Mouse (Mus musculus) frontal cortex, adult 2 months (tissue): ENCODE results near the gene Mlip. TPM values are rescaled to one million over a fixed set of nuclear protein-coding genes. Genes with fewer than 3 reads are reported as not detected.
A peak's percentile ranks its signal among the peaks of the same experiment; 100 is the strongest.

Experiments
- DNase-seq, 2 experiments: peaks; one replicate each; pipeline ENCODE4 v3.0.0; 2022; ENCODE audit warnings: low spot score in 1 of 2; ENCODE audit errors: extremely low spot score in 1 of 2
- polyA plus RNA-seq: library from polyadenylated mRNA; depleted of rRNA; stranded (reverse); fragments of >200 nt; gene quantifications from 2 replicates; pipeline ENCODE4 v1.2.3, GENCODE M21; 2012

Mlip gene
- polyA plus RNA-seq, 1 experiment = 45.6 TPM

GRCm38 (mm10) chr9:77359278-77359973 lies 6.7 kb upstream of the Mlip start:
- no peak for DNase-seq

- DNase-seq = no peak
Observed at GRCm38 (mm10) chr9:77353942-77354341, 1.2 kb upstream of the Mlip start.

GRCm38 (mm10) chr9:77347704-77348103 lies 5.1 kb downstream of the Mlip start:
- no peak for DNase-seq

- no peak for DNase-seq
Observed at GRCm38 (mm10) chr9:77344318-77344717, 8.5 kb downstream of the Mlip start.

GRCm38 (mm10) chr9:77340159-77340862 lies 12.5 kb downstream of the Mlip start:
- DNase-seq = peak; percentile 48 to 63

GRCm38 (mm10) chr9:77339571-77340148 lies 13.1 kb downstream of the Mlip start:
- DNase-seq = peak in 1 of 2 experiments; percentile 40

- no peak for DNase-seq
Observed at GRCm38 (mm10) chr9:77335370-77335769, 17.4 kb downstream of the Mlip start.

- no peak for DNase-seq
Observed at GRCm38 (mm10) chr9:77318346-77318745, 34.4 kb downstream of the Mlip start.

- DNase-seq = peak in 1 of 2 experiments; percentile 21
Observed at GRCm38 (mm10) chr9:77310548-77310947, 42.2 kb downstream of the Mlip start.

GRCm38 (mm10) chr9:77305417-77305816 lies 47.4 kb downstream of the Mlip start:
- peak in 1 of 2 experiments; percentile 13 for DNase-seq

- peak in 1 of 2 experiments; percentile 56 for DNase-seq
Observed at GRCm38 (mm10) chr9:77302340-77302739, 50.4 kb downstream of the Mlip start.

- no peak for DNase-seq
Observed at GRCm38 (mm10) chr9:77287958-77288357, 64.8 kb downstream of the Mlip start.

GRCm38 (mm10) chr9:77279371-77279770 lies 73.4 kb downstream of the Mlip start:
- no peak for DNase-seq

GRCm38 (mm10) chr9:77278055-77278454 lies 74.7 kb downstream of the Mlip start:
- no peak for DNase-seq

GRCm38 (mm10) chr9:77277270-77277669 lies 75.5 kb downstream of the Mlip start:
- DNase-seq = no peak

- DNase-seq = no peak
Observed at GRCm38 (mm10) chr9:77276451-77277154, 76.2 kb downstream of the Mlip start.

- DNase-seq = no peak
Observed at GRCm38 (mm10) chr9:77272727-77273126, 80.0 kb downstream of the Mlip start.

GRCm38 (mm10) chr9:77265268-77266017 lies 87.3 kb downstream of the Mlip start:
- peak; percentile 78 to 79 for DNase-seq

GRCm38 (mm10) chr9:77259052-77259451 lies 93.7 kb downstream of the Mlip start:
- no peak for DNase-seq

GRCm38 (mm10) chr9:77258265-77258664 lies 94.5 kb downstream of the Mlip start:
- no peak for DNase-seq
